Mouse (Mus musculus): ENCODE measurements around the gene Dmac1. TPM values are rescaled to one million over a fixed set of nuclear protein-coding genes. Genes with fewer than 3 reads are reported as not detected.
"Not testable (repeated sequence)": the region's sequence is repeated elsewhere in the genome, so short reads cannot be mapped to it uniquely, and the experiment has no call there.

Dmac1 gene
- polyA plus RNA-seq, 1 experiment from 2014 or later: 91.6 TPM

GRCm38 (mm10) chr4:75264219-75264618, 13.9 kb downstream of the Dmac1 start:
- H3K36me3 ChIP-seq: no peaks in the 10 kb centered on the region
- WGBS: 85% methylated on average over 2 of the region's 2 CpGs
- no peak for DNase-seq (ENCODE audit: low spot score)
- H3K4me1 ChIP-seq: no peaks in the 10 kb centered on the region
- no peaks in the 10 kb centered on the region for H3K27me3 ChIP-seq (ENCODE audit: insufficient read depth, poor library complexity, severe bottlenecking)
- H3K9me3 ChIP-seq: no peaks in the 10 kb centered on the region
- no peak overlapping the region for H3K4me3 ChIP-seq
- H3K27ac ChIP-seq: no peak overlapping the region

GRCm38 (mm10) chr4:75263556-75264129, 14.5 kb downstream of the Dmac1 start:
- Histone ChIP-seq H3K27me3 (ENCODE audit: insufficient read depth, poor library complexity, severe bottlenecking) (no peaks in the 10 kb centered on the region), H3K4me1 (no peaks in the 10 kb centered on the region), H3K36me3 (no peaks in the 10 kb centered on the region), H3K9me3 (no peaks in the 10 kb centered on the region), H3K27ac (no peak overlapping the region), H3K4me3 (no peak overlapping the region)
- WGBS: 90% methylated on average over 3 of the region's 3 CpGs
- DNase-seq (ENCODE audit: low spot score): no peak

GRCm38 (mm10) chr4:75262423-75262822, 15.7 kb downstream of the Dmac1 start:
- no peaks in the 10 kb centered on the region for H3K4me1 ChIP-seq
- no peaks in the 10 kb centered on the region for H3K27me3 ChIP-seq (ENCODE audit: insufficient read depth, poor library complexity, severe bottlenecking)
- no peaks in the 10 kb centered on the region for H3K9me3 ChIP-seq
- WGBS: 61% methylated on average over 7 of the region's 7 CpGs
- H3K36me3 ChIP-seq: no peaks in the 10 kb centered on the region
- H3K4me3 ChIP-seq: no peak overlapping the region
- DNase-seq (ENCODE audit: low spot score): no peak
- no peak overlapping the region for H3K27ac ChIP-seq

- Histone ChIP-seq H3K27me3 (ENCODE audit: insufficient read depth, poor library complexity, severe bottlenecking) (no peaks in the 10 kb centered on the region), H3K27ac (no peak overlapping the region), H3K9me3 (no peaks in the 10 kb centered on the region), H3K4me3 (no peak overlapping the region), H3K4me1 (no peaks in the 10 kb centered on the region), H3K36me3 (no peaks in the 10 kb centered on the region)
- DNase-seq (ENCODE audit: low spot score): no peak
- WGBS: 81% methylated on average over 6 of the region's 6 CpGs
These were observed 17.9 kb downstream of the Dmac1 start for GRCm38 (mm10) chr4:75260156-75260555.

GRCm38 (mm10) chr4:75259447-75259846, 18.7 kb downstream of the Dmac1 start:
- Histone ChIP-seq H3K4me1 (no peaks in the 10 kb centered on the region), H3K36me3 (no peaks in the 10 kb centered on the region), H3K9me3 (no peaks in the 10 kb centered on the region), H3K4me3 (no peak overlapping the region), H3K27ac (no peak overlapping the region), H3K27me3 (ENCODE audit: insufficient read depth, poor library complexity, severe bottlenecking) (no peaks in the 10 kb centered on the region)
- DNase-seq (ENCODE audit: low spot score): no peak
- 90% methylated on average over 3 of the region's 3 CpGs for WGBS

GRCm38 (mm10) chr4:75234602-75235001, 43.5 kb downstream of the Dmac1 start:
- not testable (repeated sequence) for H3K9me3 ChIP-seq; H3K36me3 ChIP-seq; H3K27ac ChIP-seq; H3K4me3 ChIP-seq; H3K27me3 ChIP-seq (ENCODE audit: insufficient read depth, poor library complexity, severe bottlenecking); H3K4me1 ChIP-seq; DNase-seq (ENCODE audit: low spot score)
- WGBS: 52% methylated on average over 3 of the region's 3 CpGs
